Mouse (Mus musculus) intestine, embryonic 15.5 days (tissue): Measurements from ENCODE around the gene Sft2d1. TPM values are rescaled to one million over a fixed set of nuclear protein-coding genes. Genes with fewer than 3 reads are reported as not detected.

ENCODE experiments used
- ATAC-seq: fragments of 200-750 bp; cut with Nextera tagmentation; 2 replicates; pipeline ENCODE4 v1.8.0; 2017; ENCODE audit warnings: moderate TSS enrichment, moderate library complexity
- H3K27ac ChIP-seq: fragments of 300-500 bp; sonication (generic); 2 replicates; pipeline ENCODE4 v1.5.1; 2015; ENCODE audit warnings: mild to moderate bottlenecking, inconsistent platforms
- H3K27me3 ChIP-seq: fragments of 300-500 bp; sonication (generic); replicated peaks from 2 replicates; pipeline ENCODE4 v1.6.1; 2015; ENCODE audit warnings: inconsistent platforms
- H3K36me3 ChIP-seq: fragments of 300-500 bp; sonication (generic); 2 replicates; pipeline ENCODE4 v1.6.1; 2015; ENCODE audit warnings: inconsistent platforms
- H3K4me1 ChIP-seq: fragments of 300-500 bp; sonication (generic); replicated peaks from 2 replicates; pipeline ENCODE4 v1.6.1; 2015; ENCODE audit warnings: inconsistent platforms
- H3K4me2 ChIP-seq: fragments of 300-500 bp; sonication (generic); replicated peaks from 2 replicates; pipeline ENCODE4 v1.6.1; 2015; ENCODE audit warnings: mild to moderate bottlenecking, inconsistent platforms
- H3K4me3 ChIP-seq: fragments of 300-500 bp; sonication (generic); replicated peaks from 2 replicates; pipeline ENCODE4 v1.5.1; 2015; ENCODE audit warnings: inconsistent platforms
- H3K9ac ChIP-seq: fragments of 300-500 bp; sonication (generic); 2 replicates; pipeline ENCODE4 v1.6.1; 2015; ENCODE audit warnings: inconsistent platforms
- H3K9me3 ChIP-seq: fragments of 300-500 bp; sonication (generic); 2 replicates; pipeline ENCODE4 v1.6.1; 2016; ENCODE audit warnings: inconsistent platforms
- WGBS: fragments of 180-500 bp; shearing (Covaris S2); methylation state at CpG from one replicate; pipeline ENCODE4 v1.1.7; 2015; 5-methylcytosine and 5-hydroxymethylcytosine counted together
- polyA plus RNA-seq: library from polyadenylated mRNA; unstranded; fragments of >200 nt; fragmentation: Nextera tagmentation; extraction: Ambion mirVana; gene quantifications from 2 replicates; pipeline ENCODE4 v1.2.1, GENCODE M21; 2015

Sft2d1 gene
- polyA plus RNA-seq, 1 experiment from 2014 or later, result 79.0 TPM

DNA sequence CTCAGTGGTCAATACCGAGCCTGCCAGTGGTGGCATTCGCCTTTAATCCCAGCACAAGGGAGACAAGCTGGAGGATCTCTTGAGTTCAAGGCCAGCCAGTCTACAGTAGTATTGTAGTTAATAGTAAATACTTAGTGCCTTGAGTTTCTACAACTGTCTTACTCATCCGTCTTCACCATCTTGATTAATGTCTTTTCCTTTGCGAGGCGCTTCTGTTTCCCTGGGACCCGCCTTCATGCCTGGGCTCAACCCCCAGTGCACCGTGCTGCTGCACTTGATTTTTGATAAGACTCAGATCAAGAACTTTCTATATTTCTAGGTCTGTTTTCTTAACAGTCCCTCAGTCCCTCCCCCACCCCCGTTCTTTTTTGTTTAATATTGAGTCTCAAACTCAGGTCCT is 25.8 kb upstream of the Sft2d1 start:
- Histone ChIP-seq H3K4me3 (no peak overlapping the region), H3K9ac (0 out of 2 replicates have a peak overlapping the region, but pooled peaks have one; percentile 79), H3K4me2 (peak overlapping the region; percentile 97), H3K27me3 (no peaks in the 10 kb centered on the region), H3K9me3 (no peaks in the 10 kb centered on the region), H3K36me3 (0 out of 2 replicates have a peak, but pooled peaks cover 5% of the 10 kb centered on the region), H3K4me1 (peaks cover 5% of the 10 kb centered on the region), H3K27ac (no peak overlapping the region)
- ATAC-seq, result no peak
- WGBS, result 46% methylated on average over 8 of the region's 8 CpGs

DNA sequence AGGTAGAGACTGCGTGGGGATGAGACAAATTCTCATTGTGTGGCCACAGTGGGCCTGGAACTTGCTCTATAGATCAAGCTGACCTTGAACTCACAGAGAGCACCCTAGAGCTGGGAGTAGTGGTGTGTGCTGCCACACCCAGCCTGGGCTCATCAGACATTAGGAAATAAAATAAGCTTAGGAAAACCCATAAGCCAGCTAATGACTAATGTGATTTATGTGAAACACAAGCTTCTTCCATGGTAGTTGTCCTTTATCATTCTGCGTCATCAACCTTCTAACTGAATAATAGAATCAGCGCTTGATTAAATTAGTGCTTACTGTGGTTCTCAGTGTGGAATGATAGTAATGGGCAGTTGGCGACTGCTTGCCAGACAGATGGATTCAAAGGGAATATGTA is 23.9 kb upstream of the Sft2d1 start:
- H3K4me2 ChIP-seq, result no peak overlapping the region
- no peak for ATAC-seq
- 0 out of 2 replicates have a peak, but pooled peaks cover 5% of the 10 kb centered on the region for H3K36me3 ChIP-seq
- no peak overlapping the region for H3K4me3 ChIP-seq
- no peaks in the 10 kb centered on the region for H3K9me3 ChIP-seq
- H3K27me3 ChIP-seq, result no peaks in the 10 kb centered on the region
- no peak overlapping the region for H3K27ac ChIP-seq
- H3K4me1 ChIP-seq, result peaks cover 5% of the 10 kb centered on the region
- no peak overlapping the region for H3K9ac ChIP-seq
- WGBS, result 91% methylated on average over 4 of the region's 4 CpGs

DNA sequence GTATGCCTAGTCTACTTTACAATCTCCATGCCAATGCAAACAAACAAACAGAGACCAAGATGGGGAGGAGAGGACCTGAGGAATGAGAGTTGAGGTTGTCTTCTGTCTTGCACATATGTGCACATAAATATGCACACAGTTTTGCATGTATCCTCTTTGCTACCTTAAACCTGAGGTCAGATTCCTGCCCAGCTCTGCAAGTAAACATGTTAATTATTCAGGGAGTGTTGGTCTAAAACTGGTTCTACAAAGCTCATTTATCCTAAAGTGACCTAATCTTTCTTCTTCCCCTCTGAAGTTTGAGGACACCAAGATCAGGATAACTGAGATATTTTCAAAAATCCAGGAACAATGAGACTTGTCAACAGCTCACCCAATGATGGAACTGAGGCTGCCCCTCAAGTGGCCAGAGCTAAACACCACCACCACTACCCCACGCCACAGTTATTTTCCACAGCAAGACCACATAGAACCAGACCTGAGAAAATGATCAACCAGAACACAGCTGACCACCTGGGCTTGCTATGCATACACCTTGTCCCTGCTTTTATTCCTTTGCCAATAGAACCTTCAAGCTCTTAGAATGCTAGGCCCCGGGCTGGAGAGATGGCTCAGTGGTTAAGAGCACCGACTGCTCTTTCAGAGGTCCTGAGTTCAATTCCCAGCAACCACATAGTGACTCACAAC is 20.8 kb upstream of the Sft2d1 start:
- WGBS, result 97% methylated on average over 3 of the region's 3 CpGs
- ATAC-seq, result no peak
- Histone ChIP-seq H3K36me3 (0 out of 2 replicates have a peak, but pooled peaks cover 5% of the 10 kb centered on the region), H3K9ac (no peak overlapping the region), H3K4me3 (no peak overlapping the region), H3K27me3 (no peaks in the 10 kb centered on the region), H3K4me2 (no peak overlapping the region), H3K4me1 (no peaks in the 10 kb centered on the region), H3K27ac (no peak overlapping the region), H3K9me3 (no peaks in the 10 kb centered on the region)

DNA sequence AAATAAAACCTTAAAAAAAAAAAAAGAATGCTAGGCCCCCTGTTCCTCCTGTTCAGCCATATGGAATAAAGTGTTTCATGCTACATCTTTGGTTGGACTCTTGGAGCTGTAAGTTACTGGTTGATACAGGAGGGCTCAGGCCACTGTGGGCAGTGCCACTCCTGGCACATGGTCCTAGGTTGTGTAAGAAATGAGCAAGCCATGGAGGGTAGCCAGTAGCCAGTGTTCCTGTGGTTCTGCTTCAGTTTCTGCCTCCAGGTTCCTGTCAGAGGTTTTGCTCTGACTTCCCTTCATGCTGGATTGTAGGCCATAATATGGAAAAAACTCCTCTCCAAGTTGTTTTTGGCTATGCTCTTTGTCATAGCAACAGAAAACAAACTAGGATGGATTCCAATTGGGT is 20.2 kb upstream of the Sft2d1 start:
- H3K27me3 ChIP-seq, result no peaks in the 10 kb centered on the region
- ATAC-seq, result no peak
- no peak overlapping the region for H3K4me2 ChIP-seq
- no peak overlapping the region for H3K4me3 ChIP-seq
- H3K36me3 ChIP-seq, result 0 out of 2 replicates have a peak, but pooled peaks cover 5% of the 10 kb centered on the region
- H3K27ac ChIP-seq, result no peak overlapping the region
- no peak overlapping the region for H3K9ac ChIP-seq
- H3K9me3 ChIP-seq, result no peaks in the 10 kb centered on the region
- H3K4me1 ChIP-seq, result no peaks in the 10 kb centered on the region

DNA sequence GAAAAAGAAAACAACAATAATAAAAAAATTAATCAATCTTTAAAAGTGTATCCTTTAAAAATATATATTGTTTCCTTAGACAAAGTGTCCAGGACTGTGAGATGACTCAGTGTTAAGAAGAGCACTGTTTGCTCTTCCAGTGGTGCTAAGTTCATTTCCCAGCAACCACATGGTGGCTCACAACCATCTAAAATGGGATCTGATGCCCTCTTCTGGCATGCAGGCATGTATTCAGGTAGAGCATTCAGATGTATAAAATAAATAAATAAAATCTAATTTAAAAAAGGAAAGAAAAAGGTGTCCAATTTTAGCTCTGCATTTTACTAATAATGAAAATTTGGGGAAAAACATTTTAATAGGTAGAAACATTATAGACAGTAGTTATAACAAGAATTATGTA is 15.1 kb upstream of the Sft2d1 start:
- Histone ChIP-seq H3K4me3 (no peak overlapping the region), H3K4me2 (no peak overlapping the region), H3K9ac (no peak overlapping the region), H3K9me3 (no peaks in the 10 kb centered on the region), H3K4me1 (no peaks in the 10 kb centered on the region), H3K27me3 (no peaks in the 10 kb centered on the region), H3K36me3 (no peaks in the 10 kb centered on the region), H3K27ac (no peak overlapping the region)
- no peak for ATAC-seq

DNA sequence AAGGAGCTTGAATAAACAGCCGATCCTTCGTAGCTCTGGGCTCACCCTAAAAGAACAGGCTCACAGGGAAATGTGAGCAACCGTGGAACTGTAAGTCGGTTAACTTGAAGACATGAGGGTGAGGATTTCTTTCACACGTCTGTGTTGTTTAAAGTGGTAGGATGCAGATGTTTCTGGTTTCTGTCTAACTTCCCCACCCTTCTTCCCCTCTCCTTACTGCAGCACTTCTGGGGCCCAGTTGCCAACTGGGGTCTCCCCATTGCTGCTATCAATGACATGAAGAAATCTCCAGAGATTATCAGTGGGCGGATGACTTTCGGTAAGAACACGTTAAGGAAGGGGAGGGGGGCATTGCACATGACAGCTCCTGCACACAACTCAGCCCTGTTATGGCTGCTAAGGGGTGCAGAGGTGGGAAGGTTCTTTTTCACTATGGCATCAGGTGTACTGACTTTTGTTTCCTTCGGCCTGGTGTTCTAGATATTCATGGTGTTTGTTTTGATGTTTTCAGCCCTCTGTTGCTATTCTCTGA is 14.5 kb upstream of the Sft2d1 start:
- H3K9ac ChIP-seq, result no peak overlapping the region
- H3K27me3 ChIP-seq, result no peaks in the 10 kb centered on the region
- no peaks in the 10 kb centered on the region for H3K4me1 ChIP-seq
- H3K4me2 ChIP-seq, result no peak overlapping the region
- ATAC-seq, result no peak
- H3K9me3 ChIP-seq, result no peaks in the 10 kb centered on the region
- no peak overlapping the region for H3K27ac ChIP-seq
- 83% methylated on average over 9 of the region's 9 CpGs for WGBS
- no peak overlapping the region for H3K4me3 ChIP-seq
- H3K36me3 ChIP-seq, result no peaks in the 10 kb centered on the region

DNA sequence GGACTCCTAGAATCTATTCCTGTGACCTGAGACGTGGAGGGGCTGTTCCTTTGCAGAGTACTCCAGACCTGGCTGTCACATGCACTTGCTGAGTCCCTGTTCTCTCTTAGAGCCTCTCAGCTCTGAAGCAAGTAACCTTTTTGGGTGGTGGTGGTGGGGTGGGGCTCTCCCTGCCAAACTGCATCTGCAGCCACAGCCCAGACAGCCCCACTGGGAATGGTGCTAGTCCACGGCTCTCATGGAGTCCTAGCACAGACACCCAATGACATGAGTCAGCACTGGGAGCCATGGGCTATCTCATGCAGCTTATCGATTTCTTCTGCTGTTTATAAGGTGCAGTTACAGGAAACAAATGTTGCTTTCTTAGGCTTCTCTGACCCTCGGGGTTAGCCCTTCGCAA is 13.2 kb upstream of the Sft2d1 start:
- no peak for ATAC-seq
- Histone ChIP-seq H3K4me2 (no peak overlapping the region), H3K9ac (no peak overlapping the region), H3K36me3 (no peaks in the 10 kb centered on the region), H3K27ac (no peak overlapping the region), H3K4me1 (no peaks in the 10 kb centered on the region), H3K27me3 (no peaks in the 10 kb centered on the region), H3K4me3 (no peak overlapping the region), H3K9me3 (no peaks in the 10 kb centered on the region)
- WGBS, result 86% methylated on average over 5 of the region's 5 CpGs

DNA sequence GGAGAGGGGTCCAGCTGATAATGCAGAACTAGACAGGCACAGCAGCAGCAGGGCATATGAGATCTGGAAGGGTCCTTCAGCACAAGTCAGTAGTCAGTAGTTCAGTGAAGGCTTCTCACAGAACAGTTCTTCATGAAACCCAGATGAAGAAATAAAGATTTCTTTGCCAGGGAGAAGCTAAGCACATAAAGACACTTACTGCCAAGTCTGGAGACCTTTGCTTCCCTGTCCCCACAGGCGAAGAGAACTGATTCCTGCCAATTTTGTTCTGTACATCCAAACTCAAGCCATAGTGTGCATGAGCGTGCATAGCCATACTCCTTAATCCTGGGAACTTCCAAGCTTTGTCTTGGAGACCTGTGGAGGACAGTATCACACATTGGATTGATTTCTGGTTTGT is 12.6 kb upstream of the Sft2d1 start:
- no peak overlapping the region for H3K9ac ChIP-seq
- 93% methylated on average over 2 of the region's 2 CpGs for WGBS

DNA sequence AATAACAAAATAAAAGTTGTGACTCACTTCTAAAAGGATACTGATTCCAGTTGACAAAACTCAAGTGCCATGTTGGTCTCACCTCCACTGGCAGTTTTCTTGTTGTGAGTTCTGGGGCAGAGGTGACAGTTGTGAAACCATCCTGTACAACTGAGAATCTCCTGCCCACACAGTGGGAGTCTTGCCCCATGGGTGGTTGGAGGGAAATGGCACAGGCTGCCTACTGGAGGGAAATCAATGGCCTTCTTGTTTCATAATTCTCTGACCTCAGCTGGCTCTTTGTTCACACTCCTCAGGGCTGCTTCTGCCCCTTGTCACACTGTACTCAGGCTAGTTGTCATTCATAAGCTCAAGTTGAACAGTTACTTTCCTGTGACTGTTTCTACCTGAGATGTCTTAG is 11.4 kb upstream of the Sft2d1 start:
- Histone ChIP-seq H3K9ac (no peak overlapping the region), H3K4me3 (no peak overlapping the region), H3K27me3 (no peaks in the 10 kb centered on the region), H3K27ac (no peak overlapping the region), H3K4me2 (no peak overlapping the region), H3K9me3 (no peaks in the 10 kb centered on the region), H3K4me1 (no peaks in the 10 kb centered on the region), H3K36me3 (no peaks in the 10 kb centered on the region)
- ATAC-seq, result no peak

More for the DNA sequence above, 12.6 kb upstream of the Sft2d1 start:
- no peak for ATAC-seq
- Histone ChIP-seq H3K4me3 (no peak overlapping the region), H3K36me3 (no peaks in the 10 kb centered on the region), H3K9me3 (no peaks in the 10 kb centered on the region), H3K4me1 (no peaks in the 10 kb centered on the region), H3K4me2 (no peak overlapping the region), H3K27me3 (no peaks in the 10 kb centered on the region), H3K27ac (no peak overlapping the region)

DNA sequence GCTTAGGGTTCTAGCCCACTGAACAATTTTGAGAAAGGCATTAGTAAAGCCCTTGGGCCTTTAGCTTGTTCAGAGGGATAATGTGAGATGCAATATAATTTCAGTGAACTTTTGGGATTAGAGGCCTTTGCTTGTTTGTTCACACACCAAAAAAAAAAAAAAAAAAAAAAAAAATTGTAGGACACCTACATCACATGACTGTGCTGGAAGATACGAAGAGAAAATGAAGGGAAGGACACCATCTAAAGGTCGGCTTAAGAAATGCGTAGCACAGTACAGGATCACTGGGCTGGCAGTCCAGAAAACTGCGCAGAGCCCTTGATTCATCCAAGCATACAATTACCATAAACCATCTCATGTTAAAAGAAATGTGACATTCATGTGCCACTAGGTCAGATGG is 9.4 kb upstream of the Sft2d1 start:
- 86% methylated on average over 4 of the region's 4 CpGs for WGBS
- H3K9me3 ChIP-seq, result no peaks in the 10 kb centered on the region
- H3K9ac ChIP-seq, result no peak overlapping the region
- no peaks in the 10 kb centered on the region for H3K36me3 ChIP-seq
- no peak overlapping the region for H3K4me3 ChIP-seq
- H3K4me1 ChIP-seq, result no peaks in the 10 kb centered on the region
- ATAC-seq, result no peak
- no peak overlapping the region for H3K4me2 ChIP-seq
- H3K27me3 ChIP-seq, result no peaks in the 10 kb centered on the region
- no peak overlapping the region for H3K27ac ChIP-seq

DNA sequence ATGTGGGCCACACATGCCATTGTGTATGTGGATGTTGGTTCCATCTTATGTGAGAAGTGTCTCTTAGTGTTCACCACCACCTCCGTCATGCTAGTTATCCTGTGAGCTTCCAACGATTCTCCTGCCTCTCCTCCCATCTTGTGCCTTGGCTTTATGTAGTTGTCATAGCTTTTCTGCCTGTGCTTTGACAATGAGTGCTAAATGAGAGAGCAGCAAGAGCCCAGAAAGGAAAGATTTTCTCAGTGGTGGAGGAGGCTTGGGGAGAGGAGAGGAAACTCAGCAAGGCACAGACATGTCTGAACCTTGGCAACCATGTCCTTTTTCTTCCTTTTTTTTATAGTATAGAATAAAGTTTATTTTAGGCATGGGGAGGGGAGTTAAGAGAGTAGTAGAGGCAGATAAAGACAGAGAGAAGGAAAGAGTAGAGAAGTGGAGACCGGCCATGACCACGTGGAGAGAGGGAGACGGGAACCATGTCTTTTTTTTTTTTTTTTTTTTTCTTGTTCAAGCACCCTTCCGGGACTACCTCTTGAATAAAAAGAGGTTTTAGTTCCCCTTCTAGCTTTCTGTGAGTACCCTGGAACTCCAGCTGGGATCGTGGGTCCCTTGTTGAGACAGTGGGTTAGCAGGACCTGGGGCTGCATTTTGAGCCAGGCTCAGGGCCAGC is 8.0 kb upstream of the Sft2d1 start:
- no peak for ATAC-seq
- 73% methylated on average over 7 of the region's 7 CpGs for WGBS

DNA sequence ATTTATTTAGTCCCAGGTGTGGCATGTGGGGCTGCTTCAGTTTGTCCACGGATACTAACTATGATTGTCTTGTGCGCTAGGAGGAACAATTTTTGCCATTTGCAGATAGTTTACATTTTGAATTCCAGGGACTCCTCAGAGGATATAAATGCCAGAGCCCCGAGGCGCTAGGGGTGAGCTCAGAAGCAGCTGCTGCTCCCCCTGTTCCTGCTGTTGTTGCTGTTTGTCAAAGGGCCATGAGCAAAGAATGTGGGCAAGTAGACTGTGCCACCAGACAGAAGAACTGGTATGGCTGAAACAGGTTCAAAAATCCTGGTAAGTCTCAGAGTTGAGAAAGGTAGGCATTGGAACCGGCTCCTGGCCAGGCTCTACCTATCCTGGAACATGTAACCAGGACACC is 7.2 kb upstream of the Sft2d1 start:
- 34% methylated on average over 5 of the region's 5 CpGs for WGBS
- Histone ChIP-seq H3K27me3 (no peaks in the 10 kb centered on the region), H3K4me1 (no peaks in the 10 kb centered on the region), H3K9ac (no peak overlapping the region), H3K4me3 (no peak overlapping the region), H3K36me3 (no peaks in the 10 kb centered on the region), H3K9me3 (no peaks in the 10 kb centered on the region), H3K27ac (no peak overlapping the region; the same call in 1 of the 2 replicates), H3K4me2 (no peak overlapping the region)
- ATAC-seq, result no peak

More for the DNA sequence above, 8.0 kb upstream of the Sft2d1 start:
- Histone ChIP-seq H3K4me3 (no peak overlapping the region), H3K4me2 (no peak overlapping the region), H3K9me3 (no peaks in the 10 kb centered on the region), H3K9ac (no peak overlapping the region), H3K27me3 (no peaks in the 10 kb centered on the region), H3K36me3 (no peaks in the 10 kb centered on the region), H3K4me1 (no peaks in the 10 kb centered on the region), H3K27ac (no peak overlapping the region; the same call in 1 of the 2 replicates)

DNA sequence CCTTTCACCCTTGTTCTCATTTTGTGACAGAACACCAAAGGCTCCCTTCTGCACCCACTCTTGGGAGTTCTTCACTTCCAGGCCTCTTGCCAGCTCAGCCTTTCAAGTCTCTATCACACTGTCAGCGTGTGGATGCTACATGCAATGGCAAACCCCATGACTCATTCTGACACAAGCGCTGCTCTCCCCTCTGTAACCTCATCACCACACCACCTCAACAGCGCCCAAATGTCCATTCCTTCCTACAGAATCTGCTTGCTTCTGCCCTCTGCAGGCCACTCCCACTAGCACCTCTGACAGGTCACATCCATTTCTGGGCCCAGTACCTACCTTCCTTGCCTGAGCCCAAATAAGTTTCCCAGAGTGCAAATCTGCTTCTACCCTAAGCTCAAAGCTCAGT is 5.1 kb upstream of the Sft2d1 start:
- Histone ChIP-seq H3K27me3 (no peaks in the 10 kb centered on the region), H3K36me3 (no peaks in the 10 kb centered on the region), H3K9me3 (no peaks in the 10 kb centered on the region), H3K27ac (no peak overlapping the region), H3K4me2 (no peak overlapping the region), H3K9ac (no peak overlapping the region), H3K4me3 (no peak overlapping the region), H3K4me1 (no peaks in the 10 kb centered on the region)
- no peak for ATAC-seq
- WGBS, result 26% methylated on average over 3 of the region's 3 CpGs
